Mouse (Mus musculus): ENCODE data around the gene Ppfibp1. TPM values are rescaled to one million over a fixed set of nuclear protein-coding genes. Genes with fewer than 3 reads are reported as not detected.

Ppfibp1 gene
- total RNA-seq, 1 experiment = 39.9 TPM

- no peaks in the 10 kb centered on the region for H3K4me1 ChIP-seq (ENCODE audit: control insufficient read depth in 2 of 2, insufficient read depth in 2 of 2, low read length in 2 of 2, poor library complexity in 1 of 2)
- DNase-seq (ENCODE audit: low read depth, low spot score) = no peak
- H3K9me3 ChIP-seq (ENCODE audit: control insufficient read depth, insufficient read depth, low read depth, low read length) = no peaks in the 10 kb centered on the region
- no peak overlapping the region for H3K4me3 ChIP-seq (ENCODE audit: insufficient read depth in 1 of 2, low read depth in 1 of 2, low read length in 2 of 2, poor library complexity in 1 of 2, severe bottlenecking in 1 of 2)
- no peak for TF ChIP-seq MAFK (IDR thresholded peaks at IDR 0.05; ENCODE audit: insufficient read depth, low read depth, low read length)
- no peak for TF ChIP-seq CHD2 (IDR thresholded peaks at IDR 0.05; ENCODE audit: low read depth, low read length)
- no peak for TF ChIP-seq HCFC1 (IDR thresholded peaks at IDR 0.05; ENCODE audit: borderline replicate concordance, insufficient read depth, low read length)
- no peak for TF ChIP-seq ZNF384 (IDR thresholded peaks at IDR 0.05; ENCODE audit: low read depth, low read length)
- TF ChIP-seq ZC3H11A (IDR thresholded peaks at IDR 0.05; ENCODE audit: borderline replicate concordance, low read depth, low read length) = no peak
- H3K27ac ChIP-seq (ENCODE audit: insufficient read depth, low read depth, low read length, poor library complexity, severe bottlenecking) = no peak overlapping the region
- H3K36me3 ChIP-seq (ENCODE audit: control insufficient read depth, insufficient read depth, low read length, poor library complexity, severe bottlenecking) = no peaks in the 10 kb centered on the region
- in situ Hi-C loops (cut with MboI; ENCODE audit: low sequenced_read_pairs in 2 of 2, unreplicated experiment in 2 of 2) = no loop called here
- no peak overlapping the region for H3K9ac ChIP-seq (ENCODE audit: insufficient read depth, low read depth, low read length, poor library complexity, severe bottlenecking)
These were observed 44.8 kb downstream of the Ppfibp1 start for GRCm38 (mm10) chr6:146933123-146933522.

- no peak overlapping the region for H3K4me3 ChIP-seq (ENCODE audit: insufficient read depth in 1 of 2, low read depth in 1 of 2, low read length in 2 of 2, poor library complexity in 1 of 2, severe bottlenecking in 1 of 2)
- H3K9ac ChIP-seq (ENCODE audit: insufficient read depth, low read depth, low read length, poor library complexity, severe bottlenecking) = no peak overlapping the region
- TF ChIP-seq MAFK (IDR thresholded peaks at IDR 0.05; ENCODE audit: insufficient read depth, low read depth, low read length) (no peak), HCFC1 (IDR thresholded peaks at IDR 0.05; ENCODE audit: borderline replicate concordance, insufficient read depth, low read length) (no peak), ZC3H11A (IDR thresholded peaks at IDR 0.05; ENCODE audit: borderline replicate concordance, low read depth, low read length) (no peak), CHD2 (IDR thresholded peaks at IDR 0.05; ENCODE audit: low read depth, low read length) (no peak), ZNF384 (IDR thresholded peaks at IDR 0.05; ENCODE audit: low read depth, low read length) (no peak)
- H3K9me3 ChIP-seq (ENCODE audit: control insufficient read depth, insufficient read depth, low read depth, low read length) = no peaks in the 10 kb centered on the region
- H3K4me1 ChIP-seq (ENCODE audit: control insufficient read depth in 2 of 2, insufficient read depth in 2 of 2, low read length in 2 of 2, poor library complexity in 1 of 2) = no peaks in the 10 kb centered on the region
- H3K36me3 ChIP-seq (ENCODE audit: control insufficient read depth, insufficient read depth, low read length, poor library complexity, severe bottlenecking) = peaks cover 6% of the 10 kb centered on the region; the same call in 1 of the 2 replicates
- in situ Hi-C loops (cut with MboI; ENCODE audit: low sequenced_read_pairs in 2 of 2, unreplicated experiment in 2 of 2) = no loop called here
- no peak overlapping the region for H3K27ac ChIP-seq (ENCODE audit: insufficient read depth, low read depth, low read length, poor library complexity, severe bottlenecking)
- no peak for DNase-seq (ENCODE audit: low read depth, low spot score)
These were observed 47.7 kb downstream of the Ppfibp1 start for GRCm38 (mm10) chr6:146935957-146936356.

- no peak overlapping the region for H3K27ac ChIP-seq (ENCODE audit: insufficient read depth, low read depth, low read length, poor library complexity, severe bottlenecking)
- H3K9ac ChIP-seq (ENCODE audit: insufficient read depth, low read depth, low read length, poor library complexity, severe bottlenecking) = no peak overlapping the region
- in situ Hi-C loops (cut with MboI; ENCODE audit: low sequenced_read_pairs in 2 of 2, unreplicated experiment in 2 of 2) = no loop called here
- no peak overlapping the region for H3K4me3 ChIP-seq (ENCODE audit: insufficient read depth in 1 of 2, low read depth in 1 of 2, low read length in 2 of 2, poor library complexity in 1 of 2, severe bottlenecking in 1 of 2)
- TF ChIP-seq MAFK (IDR thresholded peaks at IDR 0.05; ENCODE audit: insufficient read depth, low read depth, low read length) = no peak
- TF ChIP-seq CHD2 (IDR thresholded peaks at IDR 0.05; ENCODE audit: low read depth, low read length) = no peak
- no peak for TF ChIP-seq ZNF384 (IDR thresholded peaks at IDR 0.05; ENCODE audit: low read depth, low read length)
- TF ChIP-seq HCFC1 (IDR thresholded peaks at IDR 0.05; ENCODE audit: borderline replicate concordance, insufficient read depth, low read length) = no peak
- no peak for TF ChIP-seq ZC3H11A (IDR thresholded peaks at IDR 0.05; ENCODE audit: borderline replicate concordance, low read depth, low read length)
- no peak for DNase-seq (ENCODE audit: low read depth, low spot score)
- peaks cover 6% of the 10 kb centered on the region; the same call in 1 of the 2 replicates for H3K36me3 ChIP-seq (ENCODE audit: control insufficient read depth, insufficient read depth, low read length, poor library complexity, severe bottlenecking)
- no peaks in the 10 kb centered on the region for H3K9me3 ChIP-seq (ENCODE audit: control insufficient read depth, insufficient read depth, low read depth, low read length)
- H3K4me1 ChIP-seq (ENCODE audit: control insufficient read depth in 2 of 2, insufficient read depth in 2 of 2, low read length in 2 of 2, poor library complexity in 1 of 2) = no peaks in the 10 kb centered on the region
These were observed 50.7 kb downstream of the Ppfibp1 start for GRCm38 (mm10) chr6:146939026-146939425.

GRCm38 (mm10) chr6:146941505-146942275, 53.4 kb downstream of the Ppfibp1 start:
- no peak for DNase-seq (ENCODE audit: low read depth, low spot score)
- peaks cover 6% of the 10 kb centered on the region; the same call in 1 of the 2 replicates for H3K36me3 ChIP-seq (ENCODE audit: control insufficient read depth, insufficient read depth, low read length, poor library complexity, severe bottlenecking)
- in situ Hi-C loops (cut with MboI; ENCODE audit: low sequenced_read_pairs in 2 of 2, unreplicated experiment in 2 of 2) = no loop called here
- no peak overlapping the region for H3K27ac ChIP-seq (ENCODE audit: insufficient read depth, low read depth, low read length, poor library complexity, severe bottlenecking)
- H3K9me3 ChIP-seq (ENCODE audit: control insufficient read depth, insufficient read depth, low read depth, low read length) = no peaks in the 10 kb centered on the region
- H3K4me3 ChIP-seq (ENCODE audit: insufficient read depth in 1 of 2, low read depth in 1 of 2, low read length in 2 of 2, poor library complexity in 1 of 2, severe bottlenecking in 1 of 2) = no peak overlapping the region
- H3K4me1 ChIP-seq (ENCODE audit: control insufficient read depth in 2 of 2, insufficient read depth in 2 of 2, low read length in 2 of 2, poor library complexity in 1 of 2) = no peaks in the 10 kb centered on the region
- TF ChIP-seq MAFK (IDR thresholded peaks at IDR 0.05; ENCODE audit: insufficient read depth, low read depth, low read length) (no peak), ZC3H11A (IDR thresholded peaks at IDR 0.05; ENCODE audit: borderline replicate concordance, low read depth, low read length) (no peak), ZNF384 (IDR thresholded peaks at IDR 0.05; ENCODE audit: low read depth, low read length) (no peak), HCFC1 (IDR thresholded peaks at IDR 0.05; ENCODE audit: borderline replicate concordance, insufficient read depth, low read length) (no peak), CHD2 (IDR thresholded peaks at IDR 0.05; ENCODE audit: low read depth, low read length) (no peak)
- H3K9ac ChIP-seq (ENCODE audit: insufficient read depth, low read depth, low read length, poor library complexity, severe bottlenecking) = no peak overlapping the region

All from ES-E14 (cell line).